Mouse (Mus musculus) cerebellum, adult 9-10 months (tissue): ENCODE results near the gene Plod1.

Experiments used
- DNase-seq: peaks from one replicate; pipeline ENCODE4 v3.0.0; 2022

The Plod1 gene

GRCm38 (mm10) chr4:147937021-147937420 is 454 bp upstream of the Plod1 start:
- no peak for DNase-seq

GRCm38 (mm10) chr4:147935904-147936303 is 663 bp downstream of the Plod1 start:
- DNase-seq: no peak

- DNase-seq: no peak
Observed at GRCm38 (mm10) chr4:147934611-147935010, 2.0 kb downstream of the Plod1 start.

- DNase-seq: no peak
Observed at GRCm38 (mm10) chr4:147934134-147934533, 2.4 kb downstream of the Plod1 start.

GRCm38 (mm10) chr4:147930946-147931345 is 5.6 kb downstream of the Plod1 start:
- DNase-seq: no peak

GRCm38 (mm10) chr4:147928540-147928939 is 8.0 kb downstream of the Plod1 start:
- no peak for DNase-seq

DNA sequence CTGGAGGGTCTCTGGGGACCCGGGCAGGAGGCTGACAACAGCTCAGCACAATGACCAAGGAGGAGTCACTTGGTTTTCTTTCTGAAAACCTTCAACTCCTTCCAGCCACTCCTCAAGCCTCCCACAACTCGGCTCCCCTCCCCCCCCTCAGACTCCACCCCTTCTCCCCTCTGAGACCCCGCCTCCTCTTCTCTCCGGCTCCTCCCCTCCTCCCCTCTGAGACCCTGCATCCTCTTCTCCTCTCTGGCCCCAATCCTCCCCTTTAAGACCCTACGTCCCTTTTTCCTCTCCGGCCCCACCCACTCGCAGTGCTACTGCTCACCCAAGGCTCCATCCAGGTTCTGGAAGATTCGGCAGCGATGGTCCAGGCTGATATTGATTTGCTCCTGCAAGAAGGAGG is 8.4 kb downstream of the Plod1 start:
- no peak for DNase-seq

DNA sequence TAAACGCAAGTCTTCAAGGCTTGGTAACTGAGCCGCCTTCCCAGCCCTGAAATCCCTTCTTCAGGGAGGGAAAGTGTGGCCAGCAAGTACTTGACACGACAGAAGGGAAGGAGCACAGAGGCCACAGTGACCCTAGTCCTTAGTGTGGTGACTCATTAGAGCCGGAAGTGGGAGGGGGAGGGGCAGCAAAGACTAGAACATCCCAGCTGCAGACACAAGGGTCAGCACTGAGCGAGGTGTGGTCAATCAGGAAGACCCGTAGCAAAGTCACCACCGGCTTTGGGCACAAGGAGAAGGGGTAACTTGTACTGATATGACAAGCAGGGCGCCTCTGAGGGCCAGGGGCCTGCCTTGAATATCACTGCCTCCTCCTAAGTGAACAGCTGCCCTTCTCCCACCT is 8.9 kb downstream of the Plod1 start:
- no peak for DNase-seq

- no peak for DNase-seq
Observed at GRCm38 (mm10) chr4:147922341-147922740, 14.2 kb downstream of the Plod1 start.

- no peak for DNase-seq
Observed at GRCm38 (mm10) chr4:147920973-147921372, 15.6 kb downstream of the Plod1 start.

- no peak for DNase-seq
Observed at GRCm38 (mm10) chr4:147918459-147919121, 18.0 kb downstream of the Plod1 start.

DNA sequence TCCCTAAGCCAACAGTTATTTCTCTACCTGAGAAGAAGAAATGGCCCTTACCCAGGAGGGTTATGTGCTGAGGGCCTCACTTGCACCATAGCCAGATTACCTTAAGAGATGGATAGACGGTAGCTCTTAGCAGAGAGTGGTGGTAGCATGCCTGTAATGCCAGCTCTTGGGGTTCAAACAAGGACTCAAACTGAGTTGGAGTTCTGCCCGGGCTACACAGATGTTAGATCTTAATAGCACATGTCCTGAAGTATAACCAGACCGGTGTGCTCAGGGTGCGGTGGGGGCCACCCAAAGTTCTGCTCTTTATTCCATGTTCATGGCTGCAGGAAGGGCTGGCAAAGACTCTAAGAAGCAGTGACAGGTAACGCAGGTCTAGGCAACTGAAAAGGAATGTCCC is 27.1 kb downstream of the Plod1 start:
- no peak for DNase-seq

- no peak for DNase-seq
Observed at GRCm38 (mm10) chr4:147906230-147906629, 30.3 kb downstream of the Plod1 start.

DNA sequence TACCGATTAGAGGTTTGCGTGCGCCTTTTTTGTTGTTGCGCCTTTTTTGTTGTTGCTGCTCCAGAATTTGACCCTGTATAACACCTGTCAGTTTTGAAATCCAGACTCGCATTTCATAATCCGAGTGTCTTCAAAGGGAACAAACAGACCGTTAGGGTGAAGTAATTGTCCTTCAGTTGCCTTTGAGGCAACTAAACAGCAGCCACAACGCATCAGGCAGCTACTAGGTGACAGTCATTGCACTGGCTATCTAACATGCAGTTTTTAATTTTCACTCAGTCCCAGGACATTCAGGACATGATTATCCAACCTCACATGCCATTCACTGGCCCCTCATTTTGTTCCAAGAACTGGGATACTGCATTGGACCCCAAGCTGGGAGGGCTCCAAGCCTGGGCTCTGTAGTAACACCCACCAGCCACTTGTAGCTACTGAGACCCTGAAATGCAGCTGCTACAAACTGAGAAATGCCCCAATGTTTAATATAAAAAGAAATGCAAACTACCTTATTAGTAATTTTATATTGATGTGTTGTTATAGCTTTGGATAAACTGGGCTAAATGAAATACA is 31.4 kb downstream of the Plod1 start:
- no peak for DNase-seq

DNA sequence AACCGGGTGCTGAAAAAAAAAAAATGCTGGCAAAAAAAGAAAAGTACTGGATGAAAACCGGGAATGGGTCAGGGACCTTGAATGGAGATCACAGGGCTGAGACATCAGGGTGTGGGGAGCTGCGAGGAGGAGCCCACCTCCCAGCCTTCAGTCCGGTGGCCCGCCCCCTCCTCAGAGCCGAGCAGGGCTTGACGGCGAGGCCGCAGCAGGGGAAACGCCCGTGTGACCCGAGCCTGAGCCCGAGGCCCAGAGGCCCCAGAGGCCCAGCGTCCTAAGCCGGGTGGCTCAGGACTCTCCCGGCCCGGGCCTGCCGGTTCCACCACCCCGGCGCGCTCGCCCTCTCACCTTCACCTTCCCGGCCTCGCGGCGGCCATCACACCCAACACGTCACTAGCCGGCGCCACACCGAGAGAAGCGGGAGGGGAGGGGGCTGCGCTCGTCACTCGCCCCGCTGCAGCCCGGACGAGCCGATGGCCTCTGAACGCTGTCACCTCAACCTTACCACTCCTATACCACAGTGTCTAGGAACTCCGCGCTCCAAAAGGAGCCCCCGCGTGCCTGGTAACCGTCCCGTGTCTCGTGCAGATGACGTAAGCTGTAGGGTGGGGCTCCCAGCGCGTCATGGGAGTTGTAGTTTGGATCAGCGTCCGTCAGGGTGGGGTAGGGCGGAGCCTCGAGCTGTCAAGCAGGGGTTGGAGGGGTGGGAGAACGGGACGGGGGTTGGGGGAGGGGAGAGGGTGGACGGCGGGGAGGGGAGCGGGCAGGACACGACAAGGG is 32.1 kb downstream of the Plod1 start, which contains the start of gene Mfn2:
Gene Mfn2, minus strand, starts transcription at position 392 of the 777 bp plus-strand sequence.
- DNase-seq: peak; percentile 96

DNA sequence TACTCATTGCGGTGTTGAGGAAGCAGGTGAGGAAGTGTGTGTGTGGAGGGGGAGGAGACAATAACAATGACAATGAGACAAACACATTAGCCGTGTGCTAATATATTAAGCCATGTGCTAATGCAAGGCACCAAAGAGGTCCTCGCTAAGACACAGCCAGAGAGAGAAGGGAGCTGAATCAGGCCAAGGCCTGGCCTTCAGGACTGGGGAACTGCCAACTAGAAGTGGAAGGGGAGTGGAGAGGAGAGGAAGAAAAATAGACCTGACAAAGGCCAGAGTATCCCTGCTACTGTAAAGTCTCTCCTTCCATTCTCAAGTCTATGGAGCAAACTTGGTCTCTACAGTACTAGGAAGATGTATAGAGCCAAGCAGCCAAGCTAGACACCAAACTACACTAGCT is 33.0 kb downstream of the Plod1 start:
- DNase-seq: no peak

- DNase-seq: no peak
Observed at GRCm38 (mm10) chr4:147902906-147903500, 33.6 kb downstream of the Plod1 start.

DNA sequence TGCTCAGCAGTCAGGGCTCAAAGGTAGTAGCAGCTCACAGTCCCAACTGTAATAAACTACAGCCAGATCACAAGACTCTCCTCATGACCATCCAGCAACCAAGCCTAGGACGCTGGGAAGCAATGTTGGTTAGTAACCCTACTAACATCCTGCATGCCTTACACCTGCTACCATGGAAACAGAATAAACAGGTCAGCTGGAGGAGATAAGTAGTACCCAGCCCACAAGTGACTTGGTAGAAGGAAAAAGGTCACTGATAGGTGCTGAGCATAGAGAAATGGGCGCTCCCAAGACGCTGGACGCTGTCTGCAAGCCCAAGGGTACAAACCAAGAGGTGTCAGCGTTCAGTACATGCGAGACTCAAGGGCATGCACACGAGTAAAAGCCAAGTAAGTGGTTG is 36.1 kb downstream of the Plod1 start:
- DNase-seq: no peak

- DNase-seq: peak; percentile 57
Observed at GRCm38 (mm10) chr4:147897348-147897747, 39.2 kb downstream of the Plod1 start.

DNA sequence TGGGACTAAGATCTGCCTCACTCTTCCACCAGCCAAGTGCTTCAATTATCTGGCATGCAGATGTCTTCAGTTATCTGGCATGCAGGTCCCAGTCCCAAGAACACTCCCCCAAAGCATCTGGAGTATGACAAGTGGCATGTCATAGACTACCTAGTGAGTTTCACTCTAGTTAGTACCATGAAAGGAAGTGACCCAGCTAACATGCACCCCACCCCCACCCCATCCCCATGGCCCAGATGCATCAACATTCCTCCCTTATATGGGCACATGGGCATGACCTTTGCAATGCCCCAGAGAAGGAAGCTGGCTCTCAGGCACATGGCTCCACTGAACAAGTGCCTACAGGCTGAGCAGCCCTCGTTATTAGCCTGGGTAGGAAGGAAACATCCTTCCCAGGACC is 40.2 kb downstream of the Plod1 start:
- DNase-seq: no peak

DNA sequence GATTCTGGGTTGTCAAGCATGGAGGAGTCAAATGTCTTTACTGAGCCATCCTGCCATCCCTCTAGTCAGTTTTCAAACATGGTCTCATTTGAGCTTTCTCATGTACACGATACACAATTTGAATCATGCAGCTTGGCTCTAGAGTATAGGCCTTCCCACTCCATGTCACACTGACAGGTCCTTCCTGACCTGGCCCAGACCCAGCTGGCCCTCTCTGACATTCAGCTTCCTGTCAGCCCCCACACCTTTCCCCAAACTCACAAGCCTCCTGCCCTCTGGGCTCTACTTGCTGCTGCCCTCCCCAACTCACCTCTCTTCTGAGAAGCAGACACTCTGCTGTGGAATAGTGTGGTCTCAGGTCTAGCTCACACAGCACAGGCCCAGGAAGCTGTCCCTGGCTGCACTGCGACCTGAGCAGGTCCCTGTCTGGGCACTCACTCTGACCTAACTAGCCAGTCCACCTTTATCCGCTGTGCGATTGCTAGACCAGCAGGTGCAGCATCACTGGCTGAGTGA is 40.7 kb downstream of the Plod1 start:
- no peak for DNase-seq

- DNase-seq: no peak
Observed at GRCm38 (mm10) chr4:147890341-147890740, 46.2 kb downstream of the Plod1 start.

DNA sequence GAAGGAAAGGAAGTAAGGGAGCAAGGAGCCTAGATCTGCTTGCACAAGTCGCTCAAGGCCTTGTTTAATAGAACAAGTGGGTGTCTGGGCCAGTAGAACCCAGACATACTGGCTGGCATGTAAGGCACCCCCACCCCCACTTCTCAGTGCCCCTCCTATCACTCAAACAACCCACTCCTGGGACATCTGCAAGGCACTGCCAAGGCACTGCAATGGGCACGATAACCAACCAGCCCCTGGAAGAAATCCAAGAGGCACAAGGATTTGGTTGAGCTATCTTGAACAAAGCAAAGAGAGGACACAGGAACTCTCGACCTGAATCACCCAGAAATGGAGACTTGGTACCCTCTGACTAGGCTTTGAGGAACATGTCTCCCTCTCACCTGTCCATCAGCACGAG is 48.3 kb downstream of the Plod1 start:
- DNase-seq: no peak

GRCm38 (mm10) chr4:147887277-147887676 is 49.3 kb downstream of the Plod1 start:
- no peak for DNase-seq
